In the genomic region with DNA sequence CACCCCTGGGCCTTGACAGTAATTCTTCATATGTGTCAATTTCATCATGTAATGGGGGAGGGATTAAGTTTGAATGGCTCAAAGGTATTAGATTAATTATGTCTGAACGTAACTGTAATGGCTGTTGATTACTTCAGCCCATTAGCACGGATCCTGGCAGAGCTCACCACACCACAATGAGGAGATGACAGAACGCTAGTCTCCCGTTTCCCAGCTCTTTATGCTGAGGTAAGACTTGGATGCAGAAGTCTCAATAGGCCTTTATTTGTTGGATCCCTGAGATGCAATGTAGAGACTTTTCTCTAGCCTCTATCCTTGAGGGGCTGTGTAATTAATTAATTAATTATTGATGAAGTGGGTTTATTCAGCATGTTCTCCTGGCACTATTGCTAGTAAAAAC, we compare ENCODE assay signal across 17 mouse cellular contexts.
"Had no signal": no experiment of that assay in that cellular context is flagged by ENCODE, and none has a peak within 500 bp of the region (broad histone marks: within the 10 kb centered on the region; RNA-seq: fewer than 3 reads in every experiment).

No protein-coding gene starts in this region.

- H3K36me3 ChIP-seq: midbrain, embryonic 10.5 days; midbrain, embryonic 12.5 days; neural tube, embryonic 13.5 days; neural tube, embryonic 15.5 days had no signal

- H3K27me3 ChIP-seq: midbrain, embryonic 12.5 days; neural tube, embryonic 13.5 days; neural tube, embryonic 15.5 days had no signal

- DNase-seq: lung, adult 18-20 months; lung, embryonic 14.5 days; lung, postnatal 10 days; lung, postnatal 4 days; midbrain, embryonic 14.5 days; right cerebral cortex, adult 18-20 months; right cerebral cortex, postnatal 25 days; right cerebral cortex, postnatal 4 days; spleen, adult 18-20 months; thymus, adult 2 months; thymus, postnatal 36 days had no signal

- H3K4me3 ChIP-seq: midbrain, embryonic 10.5 days; midbrain, embryonic 12.5 days; myocyte; neural tube, embryonic 13.5 days; neural tube, embryonic 15.5 days had no signal

- H3K9ac ChIP-seq: lung, embryonic 14.5 days; midbrain, embryonic 12.5 days; neural tube, embryonic 13.5 days; neural tube, embryonic 15.5 days had no signal

- H3K9me3 ChIP-seq: midbrain, embryonic 10.5 days; midbrain, embryonic 12.5 days; neural tube, embryonic 13.5 days; neural tube, embryonic 15.5 days had no signal

- H3K27ac ChIP-seq: midbrain, embryonic 10.5 days; midbrain, embryonic 12.5 days; neural tube, embryonic 13.5 days; neural tube, embryonic 15.5 days had no signal

- ATAC-seq: midbrain, embryonic 16.5 days had no signal

- H3K4me2 ChIP-seq: lung, embryonic 14.5 days; midbrain, embryonic 12.5 days; neural tube, embryonic 13.5 days; neural tube, embryonic 15.5 days had no signal
